Mouse (Mus musculus) ES-E14 (cell line): ENCODE measurements at regions not wholly inside any gene's neighbourhood (a gene's known extent, or its start where the extent isn't known, plus 50 kb on each side); places are given as distances from the start of the nearest gene placed in this dataset.

Experiments
- HCFC1 ChIP-seq: IDR thresholded peaks from 2 replicates; pipeline ENCODE4 v1.6.1; 2012; ENCODE audit warnings: low read length, inconsistent platforms, borderline replicate concordance; ENCODE audit not compliant: insufficient read depth
- ZNF384 ChIP-seq: IDR thresholded peaks from 2 replicates; pipeline ENCODE4 v1.6.1; 2012; ENCODE audit warnings: low read depth, low read length, inconsistent platforms

GRCm38 (mm10) chr2:134059916-134060618 is 494.1 kb downstream of the Hao1 start:
- TF ChIP-seq ZNF384 = no peak
- no peak for TF ChIP-seq HCFC1
